Mouse (Mus musculus) lung, postnatal 25 days (tissue): Measurements from ENCODE around the gene Prtg.

Experiments
- DNase-seq: peaks from one replicate; pipeline ENCODE4 v3.0.0; 2022; ENCODE audit warnings: low spot score

The Prtg gene

GRCm38 (mm10) chr9:72911381-72911780, 104.7 kb downstream of the Prtg start:
- no peak for DNase-seq

GRCm38 (mm10) chr9:72913551-72913950, 106.9 kb downstream of the Prtg start:
- DNase-seq: no peak

- DNase-seq: no peak
Measured at GRCm38 (mm10) chr9:72915728-72916127, 109.1 kb downstream of the Prtg start.

GRCm38 (mm10) chr9:72923068-72923467, 116.4 kb downstream of the Prtg start:
- no peak for DNase-seq

GRCm38 (mm10) chr9:72925021-72925934, 118.6 kb downstream of the Prtg start, which contains the start of gene Pygo1:
TSS of gene Pygo1 (plus strand) at chr9:72925645.
- DNase-seq: peak; percentile 16

GRCm38 (mm10) chr9:72925935-72926258, 119.2 kb downstream of the Prtg start:
- DNase-seq: no peak

GRCm38 (mm10) chr9:72931166-72931790, 124.6 kb downstream of the Prtg start:
- DNase-seq: no peak

- DNase-seq: no peak
Measured at GRCm38 (mm10) chr9:72935309-72935708, 128.6 kb downstream of the Prtg start.

GRCm38 (mm10) chr9:72936301-72936700, 129.6 kb downstream of the Prtg start:
- peak; percentile 79 for DNase-seq

- no peak for DNase-seq
Measured at GRCm38 (mm10) chr9:72943424-72943823, 136.8 kb downstream of the Prtg start.

- no peak for DNase-seq
Measured at GRCm38 (mm10) chr9:72944286-72944685, 137.6 kb downstream of the Prtg start.

GRCm38 (mm10) chr9:72947010-72947409, 140.3 kb downstream of the Prtg start:
- no peak for DNase-seq

GRCm38 (mm10) chr9:72949572-72949971, 142.9 kb downstream of the Prtg start:
- DNase-seq: no peak

- DNase-seq: no peak
Measured at GRCm38 (mm10) chr9:72954746-72955145, 148.1 kb downstream of the Prtg start.

- DNase-seq: peak; percentile 57
Measured at GRCm38 (mm10) chr9:72955546-72955945, 148.9 kb downstream of the Prtg start.

GRCm38 (mm10) chr9:72958521-72959450, 152.1 kb downstream of the Prtg start, which contains the start of the genes Dyx1c1 and Gm44503:
TSS of gene Dyx1c1 (plus strand) at chr9:72958785.
TSS of gene Gm44503 (plus strand) at chr9:72958852.
- DNase-seq: peak; percentile 85

- no peak for DNase-seq
Measured at GRCm38 (mm10) chr9:72961346-72961745, 154.7 kb downstream of the Prtg start.

GRCm38 (mm10) chr9:72961959-72962358, 155.3 kb downstream of the Prtg start:
- DNase-seq: peak; percentile 39
